Mouse (Mus musculus) Muller cell, postnatal 12 days (primary cell): Measurements from ENCODE around the gene Nr5a1.
A peak's percentile ranks its signal among the peaks of the same experiment; 100 is the strongest.

Experiments used
- DNase-seq: peaks from one replicate; pipeline ENCODE4 v3.0.0-alpha.2; 2015; ENCODE audit errors: inconsistent ontology term

Nr5a1 gene

DNA sequence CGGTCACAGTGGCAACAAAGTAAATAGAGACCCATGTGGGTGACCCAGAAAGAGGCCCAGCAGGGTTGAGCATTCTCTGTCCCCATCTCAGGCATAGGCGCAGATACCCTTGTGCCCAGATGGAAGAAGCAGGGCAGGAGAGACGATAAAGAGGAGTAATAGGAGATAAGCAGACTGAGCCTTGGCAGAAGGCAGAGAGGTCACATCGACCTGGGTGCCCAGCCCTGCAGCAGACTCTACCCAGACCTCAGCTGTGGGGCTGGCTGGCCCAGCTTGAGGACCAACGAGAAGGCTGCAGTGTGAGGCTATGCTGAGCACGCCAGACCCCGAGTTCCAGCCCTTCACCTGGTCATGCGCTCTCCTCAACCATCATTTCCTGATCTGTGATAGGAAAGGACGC lies 10.0 kb downstream of the Nr5a1 start:
- DNase-seq: no peak

DNA sequence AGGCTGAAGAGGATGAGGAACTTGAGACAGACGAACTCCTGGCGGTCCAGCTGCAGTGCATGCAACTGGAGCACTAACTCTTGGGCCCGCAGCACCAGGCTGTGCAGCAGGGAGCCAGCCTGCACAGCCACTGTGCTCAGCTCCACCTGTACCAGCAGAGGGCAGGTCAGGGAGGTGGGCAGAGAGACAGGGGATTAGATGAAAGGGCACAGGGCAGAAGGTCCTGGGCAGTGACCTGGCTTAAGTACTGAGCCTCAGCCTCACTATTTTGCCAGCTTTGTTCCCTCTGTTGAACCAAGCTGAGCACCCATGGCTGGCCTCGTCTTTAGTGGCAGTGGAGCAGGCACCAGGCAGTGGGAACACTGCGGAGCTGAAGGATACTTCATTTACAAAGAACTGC lies 14.2 kb downstream of the Nr5a1 start:
- no peak for DNase-seq

GRCm38 (mm10) chr2:38698623-38699022 lies 15.7 kb downstream of the Nr5a1 start:
- no peak for DNase-seq

GRCm38 (mm10) chr2:38697128-38698120 lies 16.9 kb downstream of the Nr5a1 start:
- DNase-seq: peak; percentile 72

DNA sequence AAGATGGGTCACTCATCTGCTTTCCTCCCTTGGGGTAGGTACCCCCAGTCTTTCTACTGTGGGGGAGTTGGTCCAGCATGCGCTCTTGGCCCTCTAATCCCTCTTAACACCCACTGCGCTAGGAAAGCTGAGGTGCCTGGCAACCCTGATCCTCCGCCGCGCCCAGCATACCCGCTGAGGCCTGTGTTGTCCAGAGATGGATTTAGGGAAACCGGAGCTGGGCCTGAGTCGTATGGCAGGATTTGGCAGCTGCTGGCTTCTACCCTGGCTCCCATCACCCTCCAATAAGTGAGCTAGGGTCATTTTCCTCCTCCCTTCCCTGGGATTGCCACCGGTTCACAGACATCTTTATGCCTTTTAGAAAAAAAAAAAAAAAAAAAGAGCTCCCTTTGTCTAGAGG lies 18.6 kb downstream of the Nr5a1 start:
- DNase-seq: no peak

DNA sequence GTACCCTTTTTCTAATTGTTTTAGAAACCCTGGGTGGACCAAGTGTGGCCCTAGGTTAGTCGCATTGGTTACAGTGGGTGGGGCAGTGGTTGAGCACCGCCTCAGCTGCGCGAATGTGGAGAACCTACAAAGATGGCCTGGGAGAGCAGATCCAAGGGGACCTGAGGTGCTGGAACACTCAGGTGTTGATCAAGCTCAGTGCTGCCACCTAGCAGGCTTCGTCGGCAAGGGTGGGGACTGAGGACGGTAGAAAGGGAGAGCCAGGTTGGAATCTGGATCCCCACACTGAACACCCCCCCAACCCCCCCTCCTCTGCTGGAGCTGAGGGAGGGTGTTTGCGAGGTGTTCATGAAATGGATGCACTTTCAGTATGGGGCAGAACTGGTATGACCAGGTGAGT lies 22.8 kb downstream of the Nr5a1 start:
- DNase-seq: no peak

GRCm38 (mm10) chr2:38689881-38690280 lies 24.5 kb downstream of the Nr5a1 start:
- peak; percentile 65 for DNase-seq

GRCm38 (mm10) chr2:38688791-38689520 lies 25.4 kb downstream of the Nr5a1 start:
- peak; percentile 35 for DNase-seq

- no peak for DNase-seq
Observed at GRCm38 (mm10) chr2:38685746-38686145, 28.6 kb downstream of the Nr5a1 start.

- no peak for DNase-seq
Observed at GRCm38 (mm10) chr2:38683083-38683482, 31.3 kb downstream of the Nr5a1 start.

DNA sequence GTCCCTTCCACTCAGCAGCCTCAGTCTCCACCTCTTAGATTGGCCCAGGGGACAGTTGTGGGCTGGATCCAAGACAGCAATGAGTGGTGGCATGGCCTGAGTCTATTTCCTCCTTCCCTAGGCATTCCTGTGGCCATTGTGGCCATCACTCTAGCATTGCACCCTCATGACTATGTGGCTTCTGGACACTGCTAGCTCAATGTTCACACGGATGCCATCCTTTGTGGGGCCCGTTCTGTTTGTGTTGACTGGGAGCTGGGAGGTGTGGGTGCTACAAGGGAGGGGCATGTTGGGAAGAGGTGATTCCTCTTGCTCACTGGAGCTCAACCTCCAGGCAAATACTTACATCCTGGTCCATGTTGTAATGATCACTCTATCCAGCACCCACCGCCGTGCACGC lies 32.1 kb downstream of the Nr5a1 start:
- peak; percentile 81 for DNase-seq

DNA sequence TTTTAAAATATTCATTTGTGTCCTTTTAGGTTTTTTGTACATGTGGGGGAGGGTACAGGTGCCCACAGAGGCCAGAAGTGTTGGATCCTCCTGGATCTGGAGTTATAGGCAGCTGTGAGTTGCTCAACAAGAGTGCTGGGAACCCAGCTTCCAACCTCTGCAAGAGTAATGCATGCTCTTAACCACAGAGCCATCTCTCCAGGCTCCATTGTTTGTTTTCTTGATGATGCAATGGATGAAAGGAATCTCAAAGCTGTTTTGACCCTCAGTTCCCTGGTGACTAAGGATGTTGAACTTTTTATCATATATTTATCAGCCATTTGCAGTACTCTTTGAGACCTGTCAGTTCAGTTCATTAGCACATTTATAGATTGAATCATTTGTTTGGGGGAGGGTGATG lies 35.4 kb downstream of the Nr5a1 start:
- peak; percentile 33 for DNase-seq

DNA sequence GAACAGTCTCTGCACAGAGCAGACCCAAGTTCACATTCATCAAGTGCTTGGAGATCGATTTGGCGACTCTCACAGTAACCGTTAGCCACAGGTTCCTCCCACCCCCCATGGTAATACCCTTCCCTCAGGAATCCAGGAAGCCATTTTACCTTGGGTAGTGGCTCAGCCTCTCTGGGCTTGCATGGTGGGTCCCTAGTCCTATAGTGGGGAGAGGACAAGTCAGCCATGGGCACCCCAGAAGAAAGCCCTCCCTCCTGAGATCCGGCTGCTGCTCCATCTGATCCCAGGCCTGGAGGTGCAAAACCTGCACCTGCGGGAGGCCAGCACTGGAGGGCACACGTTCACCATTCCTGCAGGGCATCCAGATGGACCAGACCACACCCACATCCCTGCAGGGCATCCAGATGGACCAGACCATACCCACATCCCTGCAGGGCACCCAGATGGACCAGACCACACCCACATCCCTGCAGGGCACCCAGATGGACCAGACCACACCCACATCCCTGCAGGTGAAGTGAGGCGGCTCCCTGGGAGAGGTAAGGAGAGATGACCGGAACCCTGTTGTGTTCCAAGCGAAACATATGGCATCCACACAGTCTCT lies 38.9 kb downstream of the Nr5a1 start:
- DNase-seq: peak; percentile 18

DNA sequence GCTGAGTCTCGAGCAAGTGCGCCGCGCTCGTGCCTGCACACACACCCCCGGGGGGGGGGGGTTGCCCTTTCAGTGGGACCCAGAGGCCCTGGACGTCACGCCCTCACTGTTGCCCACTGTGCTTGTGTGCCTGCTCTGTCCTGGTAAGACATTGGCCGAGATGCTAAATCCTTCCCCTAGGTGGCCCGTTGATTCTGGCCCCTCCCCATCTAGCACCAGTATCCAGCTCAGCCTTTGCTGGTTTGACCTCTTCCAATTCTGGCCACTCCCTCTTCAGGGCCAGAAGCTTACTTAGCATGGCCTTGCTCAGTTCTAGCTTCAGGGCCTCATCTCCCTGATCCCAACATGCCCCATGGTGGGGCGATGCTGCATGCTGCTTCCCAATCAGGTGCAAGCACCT lies 41.8 kb downstream of the Nr5a1 start:
- DNase-seq: no peak

- no peak for DNase-seq
Observed at GRCm38 (mm10) chr2:38668802-38669580, 45.4 kb downstream of the Nr5a1 start.

GRCm38 (mm10) chr2:38661398-38661797 lies 52.9 kb downstream of the Nr5a1 start:
- DNase-seq: no peak

- peak; percentile 84 for DNase-seq
Observed at GRCm38 (mm10) chr2:38658338-38658836, 56.0 kb downstream of the Nr5a1 start.

- peak; percentile 32 for DNase-seq
Observed at GRCm38 (mm10) chr2:38653694-38654093, 60.6 kb downstream of the Nr5a1 start.

- DNase-seq: no peak
Observed at GRCm38 (mm10) chr2:38653293-38653619, 61.1 kb downstream of the Nr5a1 start.

GRCm38 (mm10) chr2:38652565-38653292 lies 61.6 kb downstream of the Nr5a1 start:
- peak; percentile 93 for DNase-seq

DNA sequence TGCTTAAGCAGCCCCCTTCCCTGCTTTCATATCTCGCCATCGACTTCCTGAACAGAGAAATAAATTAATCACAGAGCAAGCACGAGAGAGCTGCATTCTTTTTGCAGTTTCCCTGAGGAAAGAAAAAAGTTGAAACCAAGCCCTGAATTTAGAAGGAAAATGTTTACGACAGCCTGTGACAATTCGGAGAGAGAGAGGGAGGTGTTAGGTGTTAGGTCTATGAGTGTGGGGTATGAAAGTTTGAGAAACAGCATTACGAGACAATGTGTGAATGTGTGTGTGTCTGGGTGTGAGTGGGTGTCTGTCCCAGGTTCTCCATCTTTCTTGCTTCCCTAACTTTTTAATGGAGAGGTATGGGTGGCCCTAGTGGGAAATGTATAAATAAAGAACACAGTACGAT lies 62.2 kb downstream of the Nr5a1 start:
- DNase-seq: no peak
